Mouse (Mus musculus) gastrocnemius, postnatal 4 days (tissue): ENCODE data around the gene Afm. TPM values are rescaled to one million over a fixed set of nuclear protein-coding genes. Genes with fewer than 3 reads are reported as not detected.

ENCODE experiments used
- total RNA-seq, 2 experiments: library from RNA; stranded (reverse); gene quantifications; 2 replicates each; pipeline ENCODE4 v1.2.3; 2021

Gene Afm
- total RNA-seq, 2 experiments from 2014 or later, result 0.60 TPM; not detected in 1

Other genes with a start within 250 kb of the Afm start
- 10 to 100 TPM; 78.9 to 85.1 TPM for gene Ankrd17, start 152.4 kb upstream of the Afm start, total RNA-seq
- 1 to 10 TPM; 1.4 to 2.1 TPM for gene Gm9958, start 151.7 kb upstream of the Afm start, total RNA-seq
- gene Alb, start 58.0 kb upstream of the Afm start, total RNA-seq, result 100 to 1,000 TPM in 1 of 2 experiments, 10 to 100 TPM in 1; 13.1 to 124 TPM
- gene Afp, start 28.2 kb upstream of the Afm start, total RNA-seq, result 10 to 100 TPM in 1 of 2 experiments, 1 to 10 TPM in 1; 5.0 to 37.2 TPM
- gene 5830473C10Rik, start 42.2 kb downstream of the Afm start, total RNA-seq, result under 1 TPM in 1 of 2 experiments, not detected in 1; 0.16 TPM
- not detected for gene Rassf6, start 121.7 kb downstream of the Afm start, total RNA-seq
- gene Cxcl5, start 240.4 kb downstream of the Afm start, total RNA-seq, result under 1 TPM in 1 of 2 experiments, not detected in 1; 0.34 TPM
- gene Ppbp, start 249.6 kb downstream of the Afm start, total RNA-seq, result 1 to 10 TPM; 1.4 to 1.5 TPM